Mouse (Mus musculus) forebrain, embryonic 16.5 days (tissue): ENCODE data around the gene Rab11fip4. TPM values are rescaled to one million over a fixed set of nuclear protein-coding genes. Genes with fewer than 3 reads are reported as not detected.

Experiments
- ATAC-seq: fragments of 200-750 bp; cut with Nextera tagmentation; 2 replicates; pipeline ENCODE4 v1.8.0; 2017; ENCODE audit warnings: mild to moderate bottlenecking, moderate library complexity
- H3K27ac ChIP-seq: fragments of 300-500 bp; sonication (generic); 2 replicates; pipeline ENCODE4 v1.5.1; 2014; ENCODE audit warnings: low read length, control low read depth
- H3K27me3 ChIP-seq: fragments of 300-500 bp; sonication (generic); replicated peaks from 2 replicates; pipeline ENCODE4 v1.6.1; 2014; ENCODE audit warnings: low read length; ENCODE audit not compliant: control insufficient read depth, insufficient read depth
- H3K36me3 ChIP-seq: fragments of 300-500 bp; sonication (generic); 2 replicates; pipeline ENCODE4 v1.6.1; 2014; ENCODE audit not compliant: control insufficient read depth, insufficient read depth
- H3K4me1 ChIP-seq: fragments of 300-500 bp; sonication (generic); replicated peaks from 2 replicates; pipeline ENCODE4 v1.6.1; 2014; ENCODE audit warnings: low read length; ENCODE audit not compliant: control insufficient read depth, insufficient read depth
- H3K4me2 ChIP-seq: fragments of 300-500 bp; sonication (generic); 2 replicates; pipeline ENCODE4 v1.6.1; 2014; ENCODE audit warnings: mild to moderate bottlenecking, low read length, control low read depth
- H3K4me3 ChIP-seq: fragments of 300-500 bp; sonication (generic); replicated peaks from 2 replicates; pipeline ENCODE4 v1.5.1; 2014; ENCODE audit warnings: mild to moderate bottlenecking, low read length, control low read depth
- H3K9ac ChIP-seq: fragments of 300-500 bp; sonication (generic); replicated peaks from 2 replicates; pipeline ENCODE4 v1.6.1; 2014; ENCODE audit warnings: low read depth, low read length, control low read depth
- H3K9me3 ChIP-seq: fragments of 300-500 bp; sonication (generic); 2 replicates; pipeline ENCODE4 v1.6.1; 2016; ENCODE audit warnings: low read length; ENCODE audit not compliant: control insufficient read depth
- WGBS: fragments of 180-500 bp; shearing (Covaris S2); extraction: QIAGEN DNeasy Blood & Tissue Kit; methylation state at CpG from one replicate; pipeline ENCODE4 v1.1.7; 2014; 5-methylcytosine and 5-hydroxymethylcytosine counted together
- polyA plus RNA-seq: library from polyadenylated mRNA; unstranded; fragments of >200 nt; fragmentation: Nextera tagmentation; extraction: Ambion mirVana; gene quantifications from 2 replicates; pipeline ENCODE4 v1.2.1, GENCODE M21; 2015

Rab11fip4 gene
- polyA plus RNA-seq, 1 experiment from 2014 or later, result 31.6 TPM

- WGBS, result 72% methylated on average over 7 of the region's 7 CpGs
- no peak overlapping the region for H3K27ac ChIP-seq
- H3K4me2 ChIP-seq, result no peak overlapping the region
- peaks cover 2% of the 10 kb centered on the region; the same call in 1 of the 2 replicates for H3K4me1 ChIP-seq
- no peak overlapping the region for H3K4me3 ChIP-seq
- ATAC-seq, result no peak
- H3K9ac ChIP-seq, result no peak overlapping the region
- H3K27me3 ChIP-seq, result no peaks in the 10 kb centered on the region
- H3K36me3 ChIP-seq, result no peaks in the 10 kb centered on the region
- no peaks in the 10 kb centered on the region for H3K9me3 ChIP-seq
Measured at GRCm38 (mm10) chr11:79670411-79670945, 79.5 kb downstream of the Rab11fip4 start.

DNA sequence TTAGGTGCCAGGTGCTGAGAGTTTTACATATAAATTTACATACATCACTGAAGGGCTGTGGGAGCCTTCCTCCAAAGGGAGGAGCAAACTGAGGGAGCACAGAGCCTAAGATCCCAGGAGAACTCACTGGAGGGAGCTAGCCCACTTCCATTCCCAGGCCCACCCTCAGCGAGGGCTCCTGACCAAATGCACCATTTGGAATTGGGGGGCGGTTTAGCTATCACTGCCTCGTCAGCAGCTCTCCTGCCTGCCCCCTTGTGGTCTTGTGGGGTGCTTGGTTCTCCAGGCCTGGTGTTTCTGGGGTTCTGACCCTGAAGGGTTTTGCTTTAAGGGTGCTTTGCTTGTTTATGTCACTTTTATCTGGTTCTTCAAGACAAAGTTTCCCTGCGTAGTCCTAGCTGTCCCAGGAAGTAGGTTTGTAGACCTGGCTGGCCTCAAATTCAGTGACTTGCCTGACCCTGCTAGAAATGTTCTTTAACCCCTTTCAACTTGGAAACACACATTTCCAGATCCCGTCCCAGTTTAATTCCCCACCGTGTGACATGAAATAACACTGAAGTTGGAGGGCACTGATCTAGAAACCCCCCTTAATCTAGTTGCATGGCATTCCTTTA is 80.8 kb downstream of the Rab11fip4 start:
- H3K27ac ChIP-seq, result no peak overlapping the region
- H3K36me3 ChIP-seq, result no peaks in the 10 kb centered on the region
- 53% methylated on average over 6 of the region's 6 CpGs for WGBS
- ATAC-seq, result no peak
- H3K4me3 ChIP-seq, result no peak overlapping the region
- no peaks in the 10 kb centered on the region for H3K9me3 ChIP-seq
- peaks cover 6% of the 10 kb centered on the region for H3K4me1 ChIP-seq
- no peak overlapping the region for H3K4me2 ChIP-seq
- no peak overlapping the region for H3K9ac ChIP-seq
- H3K27me3 ChIP-seq, result no peaks in the 10 kb centered on the region

DNA sequence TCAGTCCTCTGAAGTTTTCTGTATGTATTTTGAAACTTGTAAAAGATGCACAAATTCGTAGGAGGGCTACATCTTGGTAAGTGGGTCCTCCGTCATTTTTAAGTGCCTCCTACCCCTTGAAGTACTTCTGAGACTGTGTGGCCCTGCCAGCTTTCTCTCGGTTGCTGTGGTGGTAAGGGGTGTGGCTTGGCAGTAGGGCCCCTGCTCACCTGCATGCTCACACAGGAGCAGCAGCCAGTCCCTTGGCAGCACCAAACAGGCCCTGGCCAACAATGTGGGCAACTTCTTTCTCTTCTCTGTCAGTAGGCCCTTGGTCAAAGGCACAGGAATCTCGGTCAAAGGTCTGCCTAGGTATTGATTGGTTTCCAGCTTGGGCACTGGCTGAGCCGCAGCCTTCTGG is 82.1 kb downstream of the Rab11fip4 start:
- Histone ChIP-seq H3K9ac (no peak overlapping the region), H3K27ac (no peak overlapping the region), H3K4me1 (peaks cover 6% of the 10 kb centered on the region), H3K4me3 (no peak overlapping the region), H3K4me2 (no peak overlapping the region), H3K9me3 (no peaks in the 10 kb centered on the region), H3K36me3 (no peaks in the 10 kb centered on the region), H3K27me3 (no peaks in the 10 kb centered on the region)
- no peak for ATAC-seq
- 71% methylated on average over 5 of the region's 5 CpGs for WGBS

DNA sequence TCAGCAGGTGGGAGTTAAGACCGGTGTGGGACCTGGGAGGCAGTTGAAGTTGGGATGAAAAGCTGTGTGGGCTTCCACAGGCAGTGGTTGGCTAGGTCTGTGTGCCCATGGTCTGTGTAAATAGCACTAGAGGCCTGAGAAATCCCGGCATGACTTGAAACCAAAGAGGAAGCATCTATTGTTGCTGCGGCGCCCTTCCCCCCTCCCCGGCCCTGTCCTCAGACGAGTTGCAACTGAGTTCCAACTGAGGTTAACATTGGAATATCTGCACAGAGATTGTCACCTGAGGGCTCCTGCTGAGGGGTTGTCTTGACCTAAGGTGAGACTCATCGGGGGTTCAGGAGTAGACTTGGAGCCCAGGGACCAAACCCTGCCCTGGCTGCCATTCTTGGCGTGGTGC is 82.7 kb downstream of the Rab11fip4 start:
- H3K9me3 ChIP-seq, result no peaks in the 10 kb centered on the region
- ATAC-seq, result no peak
- WGBS, result 68% methylated on average over 8 of the region's 8 CpGs
- H3K4me1 ChIP-seq, result peaks cover 6% of the 10 kb centered on the region
- no peaks in the 10 kb centered on the region for H3K36me3 ChIP-seq
- H3K9ac ChIP-seq, result no peak overlapping the region
- no peak overlapping the region for H3K27ac ChIP-seq
- no peak overlapping the region for H3K4me3 ChIP-seq
- H3K27me3 ChIP-seq, result no peaks in the 10 kb centered on the region
- H3K4me2 ChIP-seq, result no peak overlapping the region

DNA sequence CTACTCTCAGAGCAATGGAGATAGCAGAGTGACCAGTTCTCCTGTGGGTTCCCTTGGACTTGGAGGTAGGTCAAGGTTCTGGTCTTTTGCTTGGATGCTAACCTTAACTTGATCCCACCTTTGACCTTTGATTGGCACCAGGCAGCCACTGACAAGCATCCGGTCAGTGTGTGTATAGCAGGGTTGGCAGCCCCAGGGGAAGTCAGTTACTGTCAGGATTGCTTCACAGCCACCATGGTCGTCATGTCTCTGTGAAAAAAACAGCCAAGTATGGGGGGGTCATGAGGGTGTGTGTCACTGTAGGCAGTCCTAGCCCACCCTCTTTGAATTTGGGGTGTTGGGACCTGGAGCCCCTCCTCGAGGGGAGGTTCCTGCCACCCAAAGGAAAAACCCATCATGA is 83.2 kb downstream of the Rab11fip4 start:
- peaks cover 6% of the 10 kb centered on the region for H3K4me1 ChIP-seq
- no peak for ATAC-seq
- H3K9ac ChIP-seq, result no peak overlapping the region
- H3K4me3 ChIP-seq, result no peak overlapping the region
- 82% methylated on average over 3 of the region's 3 CpGs for WGBS
- H3K9me3 ChIP-seq, result no peaks in the 10 kb centered on the region
- no peaks in the 10 kb centered on the region for H3K27me3 ChIP-seq
- no peak overlapping the region for H3K4me2 ChIP-seq
- H3K36me3 ChIP-seq, result no peaks in the 10 kb centered on the region
- no peak overlapping the region for H3K27ac ChIP-seq

- H3K9ac ChIP-seq, result no peak overlapping the region
- no peaks in the 10 kb centered on the region for H3K36me3 ChIP-seq
- H3K4me1 ChIP-seq, result peaks cover 6% of the 10 kb centered on the region
- WGBS, result 88% methylated on average over 7 of the region's 7 CpGs
- H3K27me3 ChIP-seq, result no peaks in the 10 kb centered on the region
- no peaks in the 10 kb centered on the region for H3K9me3 ChIP-seq
- no peak overlapping the region for H3K4me2 ChIP-seq
- no peak for ATAC-seq
- H3K4me3 ChIP-seq, result no peak overlapping the region
- no peak overlapping the region for H3K27ac ChIP-seq
Measured at GRCm38 (mm10) chr11:79674632-79675031, 83.6 kb downstream of the Rab11fip4 start.

DNA sequence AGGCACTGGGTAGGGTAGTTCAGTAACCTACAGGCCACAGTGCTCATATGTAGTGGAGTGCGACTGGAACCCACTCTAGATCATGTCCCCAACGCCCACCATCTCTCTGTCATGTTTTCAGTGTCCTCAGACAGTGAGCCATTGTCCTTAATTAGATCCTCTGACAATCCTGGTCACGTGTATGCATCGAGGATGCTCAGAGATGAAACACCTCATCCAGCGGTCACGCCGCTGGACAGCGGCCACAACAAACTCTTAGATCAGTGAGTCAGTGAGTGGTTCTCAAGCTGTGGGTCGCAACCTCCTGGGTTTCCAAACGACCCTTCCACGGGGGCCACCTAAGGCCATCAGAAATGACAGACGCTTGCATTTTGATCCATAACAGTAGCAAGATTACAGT is 84.3 kb downstream of the Rab11fip4 start:
- H3K27me3 ChIP-seq, result no peaks in the 10 kb centered on the region
- H3K36me3 ChIP-seq, result no peaks in the 10 kb centered on the region
- H3K4me3 ChIP-seq, result no peak overlapping the region
- WGBS, result 77% methylated on average over 12 of the region's 12 CpGs
- no peak overlapping the region for H3K27ac ChIP-seq
- H3K4me2 ChIP-seq, result no peak overlapping the region
- H3K4me1 ChIP-seq, result peaks cover 6% of the 10 kb centered on the region
- no peaks in the 10 kb centered on the region for H3K9me3 ChIP-seq
- H3K9ac ChIP-seq, result no peak overlapping the region
- no peak for ATAC-seq

DNA sequence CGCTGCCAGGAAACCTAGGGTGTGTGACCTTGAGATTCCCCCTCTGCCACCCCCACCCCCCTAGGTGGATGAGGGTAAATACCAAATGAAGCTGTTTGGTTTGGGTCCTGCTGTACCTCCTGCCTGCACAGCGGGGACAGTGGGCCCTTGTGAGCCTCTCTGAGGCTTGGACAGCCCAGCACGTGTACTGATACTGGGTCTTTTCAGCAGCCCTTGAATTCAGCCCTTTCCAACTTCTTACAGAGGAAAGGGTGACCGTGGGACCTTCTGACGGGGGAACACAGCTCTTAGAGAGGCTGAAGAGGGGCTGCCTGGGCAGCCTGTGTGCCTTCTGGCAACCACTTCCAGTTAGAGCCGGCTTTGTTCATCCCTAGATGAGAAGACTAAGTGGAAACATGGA is 85.0 kb downstream of the Rab11fip4 start:
- no peak overlapping the region for H3K4me2 ChIP-seq
- no peaks in the 10 kb centered on the region for H3K27me3 ChIP-seq
- H3K9me3 ChIP-seq, result no peaks in the 10 kb centered on the region
- no peak overlapping the region for H3K9ac ChIP-seq
- H3K4me3 ChIP-seq, result no peak overlapping the region
- no peaks in the 10 kb centered on the region for H3K36me3 ChIP-seq
- H3K27ac ChIP-seq, result no peak overlapping the region
- peaks cover 4% of the 10 kb centered on the region for H3K4me1 ChIP-seq
- no peak for ATAC-seq
- 71% methylated on average over 6 of the region's 6 CpGs for WGBS

DNA sequence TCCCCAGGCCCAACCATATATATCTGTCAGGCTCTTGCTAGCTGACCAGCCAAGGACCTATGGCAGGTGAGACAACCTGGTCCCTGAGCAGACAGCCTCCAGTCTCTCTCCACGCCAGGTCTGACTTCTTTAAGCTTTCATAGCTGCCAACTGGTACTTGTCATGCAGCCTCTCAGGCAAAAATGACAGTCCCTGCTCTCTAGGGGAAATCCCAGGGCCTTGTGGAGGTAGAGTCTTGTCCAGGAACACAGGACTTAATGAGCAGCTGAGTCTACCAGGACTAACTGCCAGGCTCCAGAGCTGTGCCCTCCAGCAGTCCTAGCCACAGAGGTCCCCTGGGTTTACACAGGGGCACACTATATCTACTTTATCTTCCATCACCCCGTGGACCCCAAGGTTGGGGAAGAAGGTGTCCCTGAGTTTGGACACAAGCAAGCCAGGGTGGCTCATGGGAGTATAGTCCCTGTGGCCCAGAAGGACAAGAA is 85.5 kb downstream of the Rab11fip4 start:
- Histone ChIP-seq H3K27me3 (no peaks in the 10 kb centered on the region), H3K4me2 (no peak overlapping the region), H3K4me1 (peaks cover 4% of the 10 kb centered on the region), H3K9ac (no peak overlapping the region), H3K4me3 (no peak overlapping the region), H3K36me3 (no peaks in the 10 kb centered on the region), H3K27ac (no peak overlapping the region), H3K9me3 (no peaks in the 10 kb centered on the region)
- ATAC-seq, result no peak
- WGBS, result 78% methylated on average over 2 of the region's 2 CpGs

DNA sequence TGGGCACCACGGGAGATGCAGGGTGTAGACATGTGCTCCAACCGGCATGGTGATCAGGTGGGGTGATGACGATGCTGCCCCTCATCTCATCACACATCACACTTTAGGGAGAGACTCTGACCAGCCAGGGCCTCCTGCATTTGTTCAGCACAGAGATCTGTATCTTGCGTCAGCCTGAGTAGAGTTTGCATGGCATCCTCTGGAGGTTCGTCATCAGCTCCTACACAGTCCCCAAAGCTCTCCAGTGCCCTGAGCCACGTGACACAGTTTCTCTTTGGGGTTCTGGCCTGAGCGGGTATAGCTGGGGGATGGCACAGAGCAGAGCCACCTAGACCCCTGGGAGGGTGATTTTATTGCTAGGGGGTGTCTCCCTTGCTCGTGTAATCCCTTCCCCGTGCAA is 86.4 kb downstream of the Rab11fip4 start:
- Histone ChIP-seq H3K27ac (no peak overlapping the region), H3K9ac (no peak overlapping the region), H3K4me3 (no peak overlapping the region), H3K9me3 (no peaks in the 10 kb centered on the region), H3K4me1 (peaks cover 4% of the 10 kb centered on the region), H3K4me2 (no peak overlapping the region), H3K27me3 (no peaks in the 10 kb centered on the region), H3K36me3 (no peaks in the 10 kb centered on the region)
- WGBS, result 81% methylated on average over 9 of the region's 9 CpGs
- ATAC-seq, result no peak
